Mouse (Mus musculus): ENCODE data around the gene Mark3.

Mark3 gene

GRCm38 (mm10) chr12:111674850-111675486 lies 100.6 kb downstream of the Mark3 start:
- no peak for DNase-seq (ENCODE audit: low spot score in 2 of 2)

- DNase-seq (ENCODE audit: low spot score in 2 of 2) = no peak
Measured at GRCm38 (mm10) chr12:111675797-111676580, 101.7 kb downstream of the Mark3 start.

GRCm38 (mm10) chr12:111677421-111677820 lies 103.1 kb downstream of the Mark3 start:
- no peak for DNase-seq (ENCODE audit: low spot score in 2 of 2)

- DNase-seq (ENCODE audit: low spot score in 2 of 2) = peak; percentile 84 to 91
Measured at GRCm38 (mm10) chr12:111677882-111678669, 103.8 kb downstream of the Mark3 start, which contains the start of gene Trmt61a. Trmt61a (plus strand) TSS chr12:111678105.

GRCm38 (mm10) chr12:111678670-111678933 lies 104.3 kb downstream of the Mark3 start:
- DNase-seq (ENCODE audit: low spot score in 2 of 2) = no peak

- DNase-seq (ENCODE audit: low spot score in 2 of 2) = no peak
Measured at GRCm38 (mm10) chr12:111678997-111679396, 104.7 kb downstream of the Mark3 start.

- DNase-seq (ENCODE audit: low spot score in 2 of 2) = no peak
Measured at GRCm38 (mm10) chr12:111680661-111681060, 106.3 kb downstream of the Mark3 start.

- DNase-seq (ENCODE audit: low spot score in 2 of 2) = no peak
Measured at GRCm38 (mm10) chr12:111681305-111681704, 107.0 kb downstream of the Mark3 start.

GRCm38 (mm10) chr12:111682003-111682402 lies 107.7 kb downstream of the Mark3 start:
- DNase-seq (ENCODE audit: low spot score in 2 of 2) = no peak

GRCm38 (mm10) chr12:111682806-111683205 lies 108.5 kb downstream of the Mark3 start:
- no peak for DNase-seq (ENCODE audit: low spot score in 2 of 2)

GRCm38 (mm10) chr12:111686390-111686789 lies 112.1 kb downstream of the Mark3 start:
- no peak for DNase-seq (ENCODE audit: low spot score in 2 of 2)

GRCm38 (mm10) chr12:111687350-111688068 lies 113.2 kb downstream of the Mark3 start:
- peak in 1 of 2 experiments; percentile 64 for DNase-seq (ENCODE audit: low spot score in 2 of 2)

- no peak for DNase-seq (ENCODE audit: low spot score in 2 of 2)
Measured at GRCm38 (mm10) chr12:111688069-111688428, 113.7 kb downstream of the Mark3 start.

- DNase-seq (ENCODE audit: low spot score in 2 of 2) = no peak
Measured at GRCm38 (mm10) chr12:111689426-111689825, 115.1 kb downstream of the Mark3 start.

GRCm38 (mm10) chr12:111691346-111691872 lies 117.1 kb downstream of the Mark3 start:
- no peak for DNase-seq (ENCODE audit: low spot score in 2 of 2)

- no peak for DNase-seq (ENCODE audit: low spot score in 2 of 2)
Measured at GRCm38 (mm10) chr12:111692899-111693298, 118.6 kb downstream of the Mark3 start.

- no peak for DNase-seq (ENCODE audit: low spot score in 2 of 2)
Measured at GRCm38 (mm10) chr12:111693341-111694270, 119.3 kb downstream of the Mark3 start.

- no peak for DNase-seq (ENCODE audit: low spot score in 2 of 2)
Measured at GRCm38 (mm10) chr12:111694271-111694781, 120.0 kb downstream of the Mark3 start.

GRCm38 (mm10) chr12:111694880-111695804 lies 120.8 kb downstream of the Mark3 start:
- no peak for DNase-seq (ENCODE audit: low spot score in 2 of 2)
